Mouse (Mus musculus): ENCODE measurements around the gene Bmp3. TPM values are rescaled to one million over a fixed set of nuclear protein-coding genes. Genes with fewer than 3 reads are reported as not detected.

The Bmp3 gene
- polyA plus RNA-seq (2012; rRNA removed), result 0.50 and 1.1 TPM in 2 replicates

GRCm38 (mm10) chr5:98854264-98854626 is at the start of gene Bmp3:
TSS of gene Bmp3 (plus strand) at chr5:98854415.

Other genes with a start within 250 kb of the Bmp3 start
- gene Prkg2, start 182.9 kb downstream of the Bmp3 start, polyA plus RNA-seq (2012; rRNA removed), result 1.8 and 2.0 TPM in 2 replicates